Mouse (Mus musculus) lung, adult 2 months (tissue): ENCODE measurements at regions not wholly inside any gene's neighbourhood (a gene's known extent, or its start where the extent isn't known, plus 50 kb on each side); places are given as distances from the start of the nearest gene placed in this dataset.

Experiments used
- CTCF ChIP-seq: fragments of 200-500 bp; IDR thresholded peaks from 2 replicates; pipeline ENCODE4 v1.5.1; 2011; ENCODE audit warnings: mild to moderate bottlenecking, low read length, control low read depth; ENCODE audit not compliant: insufficient read depth
- POLR2A ChIP-seq: fragments of 200-500 bp; IDR thresholded peaks from 2 replicates; pipeline ENCODE4 v1.6.1; 2011; ENCODE audit warnings: low read depth, mild to moderate bottlenecking, control low read depth, low read length, borderline replicate concordance; ENCODE audit errors: extremely low read depth

DNA sequence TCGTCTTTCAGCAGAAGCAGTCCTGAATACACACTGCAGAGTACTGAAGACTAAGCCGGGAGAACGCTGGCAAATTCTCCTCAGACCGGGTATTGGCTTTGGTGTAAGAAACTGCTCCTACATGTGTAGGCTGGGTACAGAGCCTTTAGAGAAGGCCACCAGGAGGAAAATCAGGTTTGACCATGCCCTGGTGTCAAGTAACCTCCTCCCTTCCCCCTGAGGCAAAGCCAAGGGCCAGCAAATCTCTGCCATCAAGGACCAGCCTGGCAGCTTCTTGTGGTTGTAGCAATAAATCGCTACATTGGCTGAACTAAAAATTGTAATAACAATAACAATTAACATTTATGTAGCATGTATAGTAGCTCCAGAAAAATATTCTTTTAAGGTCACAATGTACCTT is 237.8 kb downstream of the Snx10 start:
- no peak for TF ChIP-seq CTCF
- no peak for TF ChIP-seq POLR2A
